Mouse (Mus musculus): Measurements from ENCODE around the gene Hagh. TPM values are rescaled to one million over a fixed set of nuclear protein-coding genes. Genes with fewer than 3 reads are reported as not detected.

The Hagh gene
- 29.2 to 37.9 TPM (median 31.8 TPM) in 4 replicates for total RNA-seq (2023)

DNA sequence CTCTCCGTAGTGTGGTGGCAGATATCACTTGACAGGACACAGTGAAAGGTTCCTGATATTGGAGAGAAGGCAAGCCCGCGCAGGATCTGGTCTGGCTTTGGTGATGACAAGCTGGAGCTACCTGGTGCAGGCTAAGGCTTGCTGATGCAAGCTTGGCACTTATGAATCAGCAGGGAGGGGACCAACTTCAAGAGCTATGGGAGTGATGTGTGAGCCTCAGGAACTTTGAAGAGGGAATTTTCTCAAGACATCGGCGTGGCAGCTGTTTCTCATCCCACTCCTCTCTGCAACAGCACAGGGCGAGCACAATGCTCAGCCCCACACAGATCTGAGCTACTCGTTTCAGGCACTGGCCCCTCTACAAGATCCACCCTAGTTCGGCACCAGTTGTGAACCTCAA, at the start of gene Hagh:
Hagh (plus strand) TSS at position 302 of the 400 bp plus-strand sequence.

DNA sequence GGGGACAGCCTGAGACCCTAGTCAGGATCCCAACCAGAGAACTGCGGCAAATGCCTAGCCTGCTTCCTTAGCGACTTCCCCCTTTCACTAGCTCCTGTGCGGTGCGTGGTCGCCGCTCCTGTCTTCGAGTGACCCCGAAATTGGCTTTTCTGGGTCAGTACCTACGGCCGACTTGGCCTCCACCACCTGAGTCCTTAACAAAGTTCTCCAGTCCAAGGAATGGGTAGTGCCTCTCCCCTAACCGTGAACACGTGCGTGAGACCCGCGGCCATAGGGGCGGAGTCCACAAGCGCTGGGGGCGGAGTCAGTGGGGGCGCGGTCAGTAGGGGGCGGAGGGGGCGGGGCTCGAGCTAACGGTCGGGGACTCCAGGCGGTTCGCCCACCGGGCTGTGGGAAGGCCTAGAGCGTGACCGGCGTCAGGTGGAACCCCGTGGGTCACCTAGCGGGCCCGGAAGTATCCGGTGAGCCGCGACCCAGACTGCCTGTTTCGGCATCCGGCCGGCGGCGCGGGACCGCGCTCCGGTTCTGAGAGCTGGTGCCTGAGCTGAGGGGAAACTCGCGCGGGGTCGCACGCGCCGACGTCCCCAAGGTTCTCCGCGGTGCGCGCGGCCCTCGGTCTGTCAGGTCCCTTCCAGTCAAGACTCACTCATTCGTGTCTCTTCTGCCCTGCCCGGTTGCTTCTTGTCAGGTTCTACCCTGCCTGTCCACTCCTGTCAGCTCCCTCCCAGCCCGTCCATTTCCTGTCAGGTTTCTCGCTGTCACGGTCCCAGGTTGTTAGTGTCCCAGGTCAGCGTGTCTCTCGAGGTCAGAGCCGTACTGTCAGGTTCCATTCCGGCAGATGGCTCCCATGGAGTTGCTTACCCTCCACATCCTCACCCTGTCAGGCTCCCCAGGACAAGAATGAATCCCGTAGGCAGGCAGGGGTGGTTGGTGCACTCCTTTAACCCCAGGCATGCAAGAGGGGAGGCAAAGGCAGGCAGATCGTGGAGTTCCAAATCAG, 35.7 kb upstream of the Hagh start, which contains the start of gene Meiob:
Meiob (plus strand) TSS at position 338 of the 1,000 bp plus-strand sequence.

DNA sequence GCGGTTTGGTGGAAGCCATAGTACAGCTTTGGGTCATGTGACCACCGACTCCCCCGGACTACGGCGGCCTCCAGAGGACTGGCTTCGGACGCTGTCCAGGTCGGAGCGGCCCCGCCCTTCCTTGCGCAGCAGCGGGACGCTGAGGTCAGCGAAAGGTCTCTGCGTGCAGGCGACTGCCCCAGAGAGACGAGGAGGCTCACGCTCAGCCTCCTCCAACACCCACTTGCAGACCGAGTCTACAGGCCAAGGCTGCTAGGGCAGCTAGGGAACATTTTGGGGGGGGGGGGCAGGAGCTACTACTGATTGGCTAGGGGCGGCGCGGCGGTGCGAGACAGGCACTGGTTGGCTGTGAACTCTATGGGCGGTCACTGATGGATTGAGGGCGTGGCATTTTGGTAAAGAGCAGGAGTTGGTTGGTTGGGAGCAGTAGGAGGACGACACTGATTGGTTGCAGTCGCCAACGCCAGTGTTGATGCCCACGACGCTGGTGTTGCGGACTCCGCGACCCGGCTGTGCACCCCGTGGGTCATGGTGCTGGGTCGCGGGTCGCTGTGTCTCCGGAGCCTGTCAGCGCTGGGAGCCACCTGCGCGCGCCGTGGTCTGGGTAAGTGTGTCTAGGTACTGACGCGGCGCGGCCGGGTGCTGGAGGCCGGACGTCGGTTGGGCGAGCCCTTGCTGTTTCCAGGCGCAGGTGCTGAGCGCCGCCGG, 10.3 kb downstream of the Hagh start, which contains the start of gene Fahd1:
Fahd1 (minus strand) TSS at position 300 of the 708 bp plus-strand sequence.

DNA sequence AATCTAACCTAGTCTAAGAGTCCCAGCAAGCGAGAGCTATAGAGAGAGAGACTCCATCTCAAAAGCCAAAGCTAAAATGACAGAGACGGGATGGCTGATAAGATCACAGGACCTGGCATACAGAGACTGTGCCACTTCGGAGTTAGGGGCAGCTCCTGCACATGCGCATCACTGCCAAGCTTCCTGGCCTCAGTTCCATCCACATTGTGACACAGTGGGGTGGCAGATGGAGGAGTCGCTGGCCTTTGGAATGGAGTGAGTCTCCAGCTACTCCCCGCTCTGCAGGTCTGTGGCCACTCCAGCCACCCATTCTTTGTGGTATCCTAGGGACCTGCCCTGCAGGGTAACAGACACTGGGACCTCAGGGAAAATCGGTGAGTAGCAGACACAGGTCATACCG, 25.8 kb downstream of the Hagh start, which contains the start of gene Igfals:
Igfals (plus strand) TSS at position 222 of the 400 bp plus-strand sequence.

DNA sequence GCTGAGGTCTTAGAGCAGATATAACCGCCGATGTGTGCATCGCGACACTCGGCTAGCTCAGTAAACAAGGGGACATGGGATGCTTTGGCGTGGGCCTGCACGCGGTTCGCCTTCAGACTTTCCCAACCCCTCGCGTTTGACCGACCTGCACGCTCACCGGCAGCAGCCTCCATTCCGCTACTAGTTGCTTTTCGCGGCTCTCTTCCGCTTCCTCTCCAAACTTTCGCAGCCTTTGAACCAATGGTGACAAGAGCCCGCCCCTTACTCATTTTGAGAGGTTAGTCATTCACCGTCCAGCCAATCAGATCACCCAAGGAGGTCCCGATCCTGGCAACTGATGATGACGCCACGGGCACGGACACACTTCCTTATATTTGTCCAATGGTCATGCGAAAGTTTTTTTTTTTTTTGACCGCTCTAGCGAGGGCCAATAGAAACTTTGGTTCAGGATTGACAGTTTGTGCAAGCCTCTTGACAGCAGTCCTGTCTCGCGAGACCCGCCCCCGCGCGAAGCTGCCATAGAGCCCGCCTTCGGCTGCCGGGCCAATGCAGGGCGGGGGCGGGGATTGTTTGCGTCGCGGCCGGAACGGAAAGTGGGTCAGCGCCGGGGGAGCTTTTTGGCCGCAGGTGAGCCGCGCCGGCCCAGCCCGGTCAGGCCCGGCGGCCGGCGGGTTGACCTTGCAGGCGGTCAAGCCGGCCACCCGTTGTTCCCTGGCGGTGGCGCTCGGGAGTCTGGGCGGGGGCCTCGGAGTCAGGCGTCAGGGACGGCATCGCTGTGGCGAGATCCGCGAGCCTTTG, 46.4 kb downstream of the Hagh start, which contains the start of the genes Nubp2 and Spsb3:
Nubp2 (minus strand) TSS at position 216 of the 798 bp plus-strand sequence.
Spsb3 (plus strand) TSS at position 510 of the 798 bp plus-strand sequence.

DNA sequence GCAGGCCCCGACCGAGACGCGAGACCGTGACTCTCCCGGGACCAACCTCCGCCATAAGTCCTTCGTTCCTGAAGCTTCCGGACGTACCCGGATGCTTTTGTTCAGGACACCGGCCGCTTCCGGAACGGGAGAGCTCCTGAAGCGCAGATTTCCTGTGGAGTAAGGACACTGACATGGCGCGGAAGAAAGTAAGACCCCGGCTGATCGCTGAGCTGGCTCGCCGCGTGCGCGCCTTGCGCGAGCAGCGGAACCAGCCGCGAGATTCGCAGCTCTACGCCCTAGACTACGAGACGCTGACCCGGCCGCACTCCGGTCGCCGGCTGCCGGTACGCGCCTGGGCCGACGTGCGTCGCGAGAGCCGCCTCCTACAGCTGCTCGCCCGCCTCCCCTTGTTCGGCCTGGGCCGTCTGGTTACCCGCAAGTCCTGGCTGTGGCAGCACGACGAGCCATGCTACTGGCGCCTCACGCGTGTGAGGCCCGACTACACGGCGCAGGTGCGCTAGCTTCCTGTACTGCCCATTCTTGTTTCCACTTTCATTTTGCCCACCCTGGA, 55.1 kb downstream of the Hagh start, which contains the start of the genes Eme2 and Mrps34:
Eme2 (minus strand) TSS at position 93 of the 553 bp plus-strand sequence.
Mrps34 (plus strand) TSS at position 122 of the 553 bp plus-strand sequence.

DNA sequence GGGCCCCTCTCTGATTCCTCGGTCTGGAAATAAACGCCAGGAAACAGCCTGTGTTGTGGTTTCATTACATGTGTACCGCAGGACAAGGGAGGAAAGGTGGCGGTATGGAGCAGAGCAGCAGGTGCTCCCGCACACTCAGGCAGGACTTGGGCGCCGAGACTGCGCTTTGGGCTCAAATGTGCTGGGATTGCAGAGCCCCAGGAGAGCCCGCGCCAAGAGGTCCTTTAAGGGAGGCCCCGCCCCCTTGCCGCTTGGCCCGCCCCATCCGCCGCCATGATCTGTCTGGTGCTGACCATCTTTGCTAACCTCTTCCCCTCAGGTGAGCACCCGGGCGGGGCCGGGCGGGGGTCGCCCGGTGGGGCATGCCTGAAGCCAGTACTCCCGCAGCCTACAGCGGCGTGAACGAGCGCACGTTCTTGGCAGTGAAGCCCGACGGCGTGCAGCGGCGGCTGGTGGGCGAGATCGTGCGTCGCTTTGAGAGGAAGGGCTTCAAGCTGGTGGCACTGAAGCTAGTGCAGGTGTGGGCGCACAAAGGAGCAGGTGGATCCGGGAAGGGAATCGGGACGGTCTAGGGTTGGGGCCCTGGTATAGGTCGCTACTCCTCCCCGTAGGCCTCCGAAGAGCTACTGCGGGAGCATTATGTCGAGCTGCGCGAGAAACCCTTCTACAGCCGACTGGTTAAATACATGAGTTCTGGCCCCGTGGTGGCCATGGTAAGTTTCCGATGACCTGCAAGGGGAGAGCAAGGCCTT, 56.5 kb downstream of the Hagh start, which contains the start of gene Nme3:
Nme3 (plus strand) TSS at position 260 of the 752 bp plus-strand sequence.

Other genes with a start within 250 kb of the Hagh start
- 90.9 to 106 TPM (median 96.8 TPM) in 4 replicates for gene Tsc2, start 207.5 kb upstream of the Hagh start, total RNA-seq (2023)
- 4.4 to 5.8 TPM (median 5.0 TPM) in 4 replicates for gene Nthl1, start 207.5 kb upstream of the Hagh start, total RNA-seq (2023)
- gene Slc9a3r2, start 189.8 kb upstream of the Hagh start, total RNA-seq (2023): 0.41 to 0.48 TPM in 2 of 4 replicates, not detected in the others
- not detected in 4 replicates for gene Npw, start 181.7 kb upstream of the Hagh start, total RNA-seq (2023)
- gene Zfp598, start 170.5 kb upstream of the Hagh start, total RNA-seq (2023): 54.6 to 60.8 TPM (median 56.6 TPM) in 4 replicates
- gene Syngr3, start 150.2 kb upstream of the Hagh start, total RNA-seq (2023): not detected in 4 replicates
- gene Gfer, start 144.0 kb upstream of the Hagh start, total RNA-seq (2023): 12.9 to 22.3 TPM (median 19.2 TPM) in 4 replicates
- 5.5 to 8.2 TPM (median 5.8 TPM) in 4 replicates for gene Noxo1, start 143.9 kb upstream of the Hagh start, total RNA-seq (2023)
- 27.5 to 42.8 TPM (median 32.7 TPM) in 4 replicates for gene Tbl3, start 132.5 kb upstream of the Hagh start, total RNA-seq (2023)
- not detected in 4 replicates for gene Rnf151, start 122.1 kb upstream of the Hagh start, total RNA-seq (2023)
- gene Rps2, start 122.0 kb upstream of the Hagh start, total RNA-seq (2023): 1,219 to 1,283 TPM (median 1,236 TPM) in 4 replicates
- gene Ndufb10, start 115.7 kb upstream of the Hagh start, total RNA-seq (2023): 67.0 to 84.4 TPM (median 75.9 TPM) in 4 replicates
- gene Rpl3l, start 112.3 kb upstream of the Hagh start, total RNA-seq (2023): 1.6 TPM in 1 of 4 replicates, not detected in the others
- 32.3 to 40.3 TPM (median 34.7 TPM) in 4 replicates for gene Msrb1, start 103.5 kb upstream of the Hagh start, total RNA-seq (2023)
- not detected in 4 replicates for gene Hs3st6, start 87.2 kb upstream of the Hagh start, total RNA-seq (2023)
- gene Meiob, start 35.9 kb upstream of the Hagh start, total RNA-seq (2023): not detected in 4 replicates
- gene Fahd1, start 10.2 kb downstream of the Hagh start, total RNA-seq (2023): 1.6 to 2.9 TPM (median 2.5 TPM) in 4 replicates
- 0.45 to 0.72 TPM (median 0.59 TPM) in 4 replicates for gene Igfals, start 25.9 kb downstream of the Hagh start, total RNA-seq (2023)
- 53.9 to 62.6 TPM (median 58.4 TPM) in 4 replicates for gene Nubp2, start 46.2 kb downstream of the Hagh start, total RNA-seq (2023)
- 22.1 to 30.5 TPM (median 28.7 TPM) in 4 replicates for gene Spsb3, start 46.5 kb downstream of the Hagh start, total RNA-seq (2023)
- 65.3 to 77.7 TPM (median 72.9 TPM) in 4 replicates for gene Eme2, start 54.9 kb downstream of the Hagh start, total RNA-seq (2023)
- 27.2 to 32.9 TPM (median 29.8 TPM) in 4 replicates for gene Mrps34, start 55.0 kb downstream of the Hagh start, total RNA-seq (2023)
- gene Nme3, start 56.4 kb downstream of the Hagh start, total RNA-seq (2023): 16.7 to 22.9 TPM (median 20.5 TPM) in 4 replicates
- gene Mapk8ip3, start 96.8 kb downstream of the Hagh start, total RNA-seq (2023): 208 to 219 TPM (median 213 TPM) in 4 replicates
- 26.3 to 41.9 TPM (median 33.7 TPM) in 4 replicates for gene Jpt2, start 120.5 kb downstream of the Hagh start, total RNA-seq (2023)
- gene Cramp1l, start 175.6 kb downstream of the Hagh start, total RNA-seq (2023): 34.2 to 39.7 TPM (median 38.7 TPM) in 4 replicates
- gene Ift140, start 175.9 kb downstream of the Hagh start, total RNA-seq (2023): 65.2 to 73.5 TPM (median 69.5 TPM) in 4 replicates
- gene Tmem204, start 243.4 kb downstream of the Hagh start, total RNA-seq (2023): not detected in 4 replicates

All from B cell, adult 62 days (primary cell).